Mouse (Mus musculus) heart, embryonic 13.5 days (tissue): ENCODE measurements around the gene Trappc3l. TPM values are rescaled to one million over a fixed set of nuclear protein-coding genes. Genes with fewer than 3 reads are reported as not detected.
"Not testable (repeated sequence)": the region's sequence is repeated elsewhere in the genome, so short reads cannot be mapped to it uniquely, and the experiment has no call there.

Source experiments
- ATAC-seq: fragments of 200-750 bp; cut with Nextera tagmentation; 2 replicates; pipeline ENCODE4 v1.8.0; 2017; ENCODE audit warnings: moderate TSS enrichment; ENCODE audit not compliant: insufficient number of reproducible peaks, low FRiP score, low TSS enrichment; ENCODE audit errors: extremely low read depth
- H3K27ac ChIP-seq: fragments of 300-500 bp; sonication (generic); replicated peaks from 2 replicates; pipeline ENCODE4 v1.5.1; 2015; ENCODE audit warnings: moderate library complexity, mild to moderate bottlenecking, inconsistent platforms
- H3K27me3 ChIP-seq: fragments of 300-500 bp; sonication (generic); replicated peaks from 2 replicates; pipeline ENCODE4 v1.6.1; 2015; ENCODE audit warnings: mild to moderate bottlenecking, inconsistent platforms
- H3K36me3 ChIP-seq: fragments of 300-500 bp; sonication (generic); 2 replicates; pipeline ENCODE4 v1.6.1; 2015; ENCODE audit warnings: mild to moderate bottlenecking, inconsistent platforms
- H3K4me1 ChIP-seq: fragments of 300-500 bp; sonication (generic); 2 replicates; pipeline ENCODE4 v1.6.1; 2015; ENCODE audit warnings: inconsistent platforms
- H3K4me2 ChIP-seq: fragments of 300-500 bp; sonication (generic); 2 replicates; pipeline ENCODE4 v1.6.1; 2015; ENCODE audit warnings: inconsistent platforms, mild to moderate bottlenecking, moderate library complexity
- H3K4me3 ChIP-seq: fragments of 300-500 bp; sonication (generic); 2 replicates; pipeline ENCODE4 v1.5.1; 2015; ENCODE audit warnings: moderate library complexity, mild to moderate bottlenecking, inconsistent platforms
- H3K9ac ChIP-seq: fragments of 300-500 bp; sonication (generic); 2 replicates; pipeline ENCODE4 v1.6.1; 2015; ENCODE audit warnings: inconsistent platforms, mild to moderate bottlenecking, moderate library complexity
- H3K9me3 ChIP-seq: fragments of 300-500 bp; sonication (generic); 2 replicates; pipeline ENCODE4 v1.6.1; 2016; ENCODE audit warnings: inconsistent platforms
- WGBS: fragments of 180-500 bp; shearing (Covaris S2); methylation state at CpG from one replicate; pipeline ENCODE4 v1.1.7; 2015; ENCODE audit warnings: mixed read lengths; 5-methylcytosine and 5-hydroxymethylcytosine counted together
- polyA plus RNA-seq: library from polyadenylated mRNA; unstranded; fragments of >200 nt; fragmentation: Nextera tagmentation; extraction: Ambion mirVana; gene quantifications from 2 replicates; pipeline ENCODE4 v1.2.1, GENCODE M21; 2015

The Trappc3l gene
- polyA plus RNA-seq = not detected in 2 replicates

GRCm38 (mm10) chr10:34037401-34037800, at the start of gene Trappc3l:
Gene Trappc3l (plus strand): TSS chr10:34037597.
- Histone ChIP-seq H3K4me3 (no peak within 1 kb of the TSS), H3K27me3 (no peaks in the 10 kb centered on the region), H3K9me3 (no peaks in the 10 kb centered on the region), H3K36me3 (no peaks in the 10 kb centered on the region), H3K4me1 (peaks cover 7% of the 10 kb centered on the region), H3K4me2 (no peak within 1 kb of the TSS), H3K27ac (no peak within 1 kb of the TSS), H3K9ac (no peak within 1 kb of the TSS)
- ATAC-seq = no peak
- 70% methylated on average over 3 of the region's 3 CpGs for WGBS

GRCm38 (mm10) chr10:33996686-33997085, 40.7 kb upstream of the Trappc3l start:
- not testable (repeated sequence) for H3K4me3 ChIP-seq

GRCm38 (mm10) chr10:33998397-33998796, 39.0 kb upstream of the Trappc3l start:
- no peaks in the 10 kb centered on the region for H3K27me3 ChIP-seq
- H3K9me3 ChIP-seq = no peaks in the 10 kb centered on the region
- ATAC-seq = no peak
- H3K4me3 ChIP-seq = no peak overlapping the region
- H3K4me1 ChIP-seq = no peaks in the 10 kb centered on the region
- peaks cover 96% of the 10 kb centered on the region for H3K36me3 ChIP-seq
- H3K9ac ChIP-seq = no peak overlapping the region
- no peak overlapping the region for H3K27ac ChIP-seq
- H3K4me2 ChIP-seq = no peak overlapping the region

More at GRCm38 (mm10) chr10:33996686-33997085, 40.7 kb upstream of the Trappc3l start:
- WGBS = 86% methylated on average over 6 of the region's 8 CpGs
- not testable (repeated sequence) for ATAC-seq, H3K27me3 ChIP-seq, H3K9ac ChIP-seq, H3K4me2 ChIP-seq, H3K9me3 ChIP-seq, H3K4me1 ChIP-seq, H3K27ac ChIP-seq
- H3K36me3 ChIP-seq = peaks cover 96% of the 10 kb centered on the region

- Histone ChIP-seq H3K27ac (no peak overlapping the region), H3K9me3 (no peaks in the 10 kb centered on the region), H3K4me2 (no peak overlapping the region), H3K36me3 (peaks cover 33% of the 10 kb centered on the region), H3K4me1 (0 out of 2 replicates have a peak, but pooled peaks cover 2% of the 10 kb centered on the region), H3K9ac (no peak overlapping the region), H3K27me3 (no peaks in the 10 kb centered on the region), H3K4me3 (no peak overlapping the region)
- ATAC-seq = no peak
- WGBS = 89% methylated on average over 4 of the region's 4 CpGs
These were observed 24.8 kb upstream of the Trappc3l start for GRCm38 (mm10) chr10:34012581-34012980.

- H3K4me1 ChIP-seq = peaks cover 8% of the 10 kb centered on the region
- H3K9ac ChIP-seq = no peak overlapping the region
- 84% methylated on average over 2 of the region's 2 CpGs for WGBS
- no peak overlapping the region for H3K27ac ChIP-seq
- H3K36me3 ChIP-seq = peaks cover 27% of the 10 kb centered on the region
- H3K4me3 ChIP-seq = no peak overlapping the region
- H3K27me3 ChIP-seq = no peaks in the 10 kb centered on the region
- no peak for ATAC-seq
- no peaks in the 10 kb centered on the region for H3K9me3 ChIP-seq
- H3K4me2 ChIP-seq = no peak overlapping the region
These were observed 24.2 kb upstream of the Trappc3l start for GRCm38 (mm10) chr10:34013241-34013640.

- peak overlapping the region; percentile 62 for H3K4me3 ChIP-seq
- peak overlapping the region; percentile 86 for H3K9ac ChIP-seq
- peak overlapping the region; percentile 82 for H3K4me2 ChIP-seq
- H3K36me3 ChIP-seq = peaks cover 9% of the 10 kb centered on the region; the same call in 1 of the 2 replicates
- ATAC-seq = no peak; the same call in 1 of the 2 replicates
- no peaks in the 10 kb centered on the region for H3K27me3 ChIP-seq
- no peaks in the 10 kb centered on the region for H3K9me3 ChIP-seq
- H3K4me1 ChIP-seq = peaks cover 23% of the 10 kb centered on the region
- peak overlapping the region; percentile 97 for H3K27ac ChIP-seq
- WGBS = 0% methylated on average over 21 of the region's 21 CpGs
These were observed 18.6 kb upstream of the Trappc3l start for GRCm38 (mm10) chr10:34018746-34019301.

GRCm38 (mm10) chr10:34019302-34020075, 17.9 kb upstream of the Trappc3l start, which contains the start of gene Rwdd1:
Gene Rwdd1 (minus strand): TSS chr10:34019624.
- no peaks in the 10 kb centered on the region for H3K27me3 ChIP-seq
- WGBS = under 1% methylated on average over 82 of the region's 82 CpGs
- peak within 1 kb of the TSS; percentile 62 for H3K4me3 ChIP-seq
- H3K27ac ChIP-seq = peak within 1 kb of the TSS; percentile 97
- H3K9ac ChIP-seq = peak within 1 kb of the TSS; percentile 86
- H3K4me1 ChIP-seq = peaks cover 23% of the 10 kb centered on the region
- H3K9me3 ChIP-seq = no peaks in the 10 kb centered on the region
- peak within 1 kb of the TSS; percentile 82 for H3K4me2 ChIP-seq
- peak; percentile 100 for ATAC-seq
- peaks cover 7% of the 10 kb centered on the region; the same call in 1 of the 2 replicates for H3K36me3 ChIP-seq

- H3K9ac ChIP-seq = no peak overlapping the region
- H3K36me3 ChIP-seq = no peaks in the 10 kb centered on the region
- ATAC-seq = no peak
- no peaks in the 10 kb centered on the region for H3K27me3 ChIP-seq
- peaks cover 7% of the 10 kb centered on the region for H3K4me1 ChIP-seq
- H3K4me2 ChIP-seq = no peak overlapping the region
- WGBS = 48% methylated on average over 5 of the region's 5 CpGs
- no peak overlapping the region for H3K4me3 ChIP-seq
- H3K27ac ChIP-seq = no peak overlapping the region
- no peaks in the 10 kb centered on the region for H3K9me3 ChIP-seq
These were observed 7.1 kb upstream of the Trappc3l start for GRCm38 (mm10) chr10:34030322-34030721.

GRCm38 (mm10) chr10:34033630-34034305, 3.6 kb upstream of the Trappc3l start:
- Histone ChIP-seq H3K36me3 (no peaks in the 10 kb centered on the region), H3K4me3 (peak overlapping the region; percentile 27), H3K9ac (peak overlapping the region; percentile 67; the same call in 1 of the 2 replicates), H3K4me1 (peaks cover 7% of the 10 kb centered on the region), H3K4me2 (peak overlapping the region; percentile 66), H3K27ac (no peak overlapping the region), H3K9me3 (no peaks in the 10 kb centered on the region), H3K27me3 (no peaks in the 10 kb centered on the region)
- ATAC-seq = no peak
- WGBS = 19% methylated on average over 22 of the region's 22 CpGs

GRCm38 (mm10) chr10:34036587-34036986, 810 bp upstream of the Trappc3l start:
- H3K36me3 ChIP-seq = no peaks in the 10 kb centered on the region
- no peak for ATAC-seq
- H3K9me3 ChIP-seq = no peaks in the 10 kb centered on the region
- 13% methylated on average over 5 of the region's 5 CpGs for WGBS
- no peak overlapping the region for H3K9ac ChIP-seq
- no peak overlapping the region for H3K4me2 ChIP-seq
- no peaks in the 10 kb centered on the region for H3K27me3 ChIP-seq
- no peak overlapping the region for H3K4me3 ChIP-seq
- peaks cover 7% of the 10 kb centered on the region for H3K4me1 ChIP-seq
- no peak overlapping the region for H3K27ac ChIP-seq

GRCm38 (mm10) chr10:34044210-34044609, 6.8 kb downstream of the Trappc3l start, which contains the start of gene Calhm4:
Gene Calhm4 (minus strand): TSS chr10:34044310.
- no peak within 1 kb of the TSS for H3K27ac ChIP-seq

More at GRCm38 (mm10) chr10:34044210-34044609, 6.8 kb downstream of the Trappc3l start, which contains the start of gene Calhm4:
- Histone ChIP-seq H3K27me3 (no peaks in the 10 kb centered on the region), H3K9ac (no peak within 1 kb of the TSS), H3K4me3 (no peak within 1 kb of the TSS), H3K9me3 (no peaks in the 10 kb centered on the region), H3K4me1 (no peaks in the 10 kb centered on the region), H3K36me3 (no peaks in the 10 kb centered on the region), H3K4me2 (no peak within 1 kb of the TSS)
- ATAC-seq = no peak
- WGBS = 72% methylated on average over 5 of the region's 5 CpGs
